Mouse (Mus musculus) kidney, embryonic 15.5 days (tissue): ENCODE measurements around the gene Vill. TPM values are rescaled to one million over a fixed set of nuclear protein-coding genes. Genes with fewer than 3 reads are reported as not detected.

Experiments used
- ATAC-seq: fragments of 200-750 bp; cut with Nextera tagmentation; replicated peaks from 2 replicates; pipeline ENCODE4 v1.8.0; 2017; ENCODE audit warnings: moderate TSS enrichment; ENCODE audit not compliant: low FRiP score
- H3K27ac ChIP-seq: fragments of 300-500 bp; sonication (generic); 2 replicates; pipeline ENCODE4 v1.5.1; 2015; ENCODE audit warnings: mild to moderate bottlenecking, inconsistent platforms
- H3K27me3 ChIP-seq: fragments of 300-500 bp; sonication (generic); 2 replicates; pipeline ENCODE4 v1.6.1; 2015; ENCODE audit warnings: inconsistent platforms
- H3K36me3 ChIP-seq: fragments of 300-500 bp; sonication (generic); 2 replicates; pipeline ENCODE4 v1.6.1; 2015; ENCODE audit warnings: inconsistent platforms
- H3K4me1 ChIP-seq: fragments of 300-500 bp; sonication (generic); 2 replicates; pipeline ENCODE4 v1.6.1; 2015; ENCODE audit warnings: inconsistent platforms
- H3K4me2 ChIP-seq: fragments of 300-500 bp; sonication (generic); 2 replicates; pipeline ENCODE4 v1.6.1; 2015; ENCODE audit warnings: moderate library complexity, mild to moderate bottlenecking, inconsistent platforms
- H3K4me3 ChIP-seq: fragments of 300-500 bp; sonication (generic); replicated peaks from 2 replicates; pipeline ENCODE4 v1.5.1; 2015; ENCODE audit warnings: mild to moderate bottlenecking, inconsistent platforms
- H3K9ac ChIP-seq: fragments of 300-500 bp; sonication (generic); 2 replicates; pipeline ENCODE4 v1.6.1; 2015; ENCODE audit warnings: mild to moderate bottlenecking, inconsistent platforms
- H3K9me3 ChIP-seq: fragments of 300-500 bp; sonication (generic); replicated peaks from 2 replicates; pipeline ENCODE4 v1.6.1; 2016; ENCODE audit warnings: inconsistent platforms
- WGBS: fragments of 180-500 bp; shearing (Covaris S2); methylation state at CpG from one replicate; pipeline ENCODE4 v1.1.7; 2015; ENCODE audit warnings: mixed read lengths; 5-methylcytosine and 5-hydroxymethylcytosine counted together
- polyA plus RNA-seq: library from polyadenylated mRNA; unstranded; fragments of >200 nt; fragmentation: Nextera tagmentation; extraction: Ambion mirVana; gene quantifications from 2 replicates; pipeline ENCODE4 v1.2.1, GENCODE M21; 2015

The Vill gene
- polyA plus RNA-seq, 1 experiment from 2014 or later: 46.2 TPM

- Histone ChIP-seq H3K4me1 (peaks cover 65% of the 10 kb centered on the region), H3K4me3 (no peak overlapping the region), H3K4me2 (no peak overlapping the region), H3K27ac (0 out of 2 replicates have a peak overlapping the region, but pooled peaks have one; percentile 20), H3K9me3 (no peaks in the 10 kb centered on the region), H3K36me3 (peaks cover 43% of the 10 kb centered on the region), H3K9ac (no peak overlapping the region), H3K27me3 (no peaks in the 10 kb centered on the region)
- WGBS: 94% methylated on average over 7 of the region's 7 CpGs
- no peak for ATAC-seq
Observed at GRCm38 (mm10) chr9:119027337-119027736, 25.2 kb upstream of the Vill start.

- H3K9ac ChIP-seq: no peak overlapping the region
- H3K9me3 ChIP-seq: no peaks in the 10 kb centered on the region
- H3K4me3 ChIP-seq: no peak overlapping the region
- no peak for ATAC-seq
- H3K27me3 ChIP-seq: no peaks in the 10 kb centered on the region
- peaks cover 69% of the 10 kb centered on the region for H3K4me1 ChIP-seq
- H3K4me2 ChIP-seq: no peak overlapping the region
- WGBS: 91% methylated on average over 27 of the region's 27 CpGs
- peaks cover 45% of the 10 kb centered on the region for H3K36me3 ChIP-seq
- H3K27ac ChIP-seq: no peak overlapping the region
Observed at GRCm38 (mm10) chr9:119028226-119029195, 24.1 kb upstream of the Vill start.

- Histone ChIP-seq H3K27ac (no peak overlapping the region), H3K4me3 (no peak overlapping the region), H3K9ac (no peak overlapping the region), H3K4me1 (peaks cover 71% of the 10 kb centered on the region), H3K9me3 (no peaks in the 10 kb centered on the region), H3K4me2 (no peak overlapping the region), H3K36me3 (peaks cover 56% of the 10 kb centered on the region), H3K27me3 (no peaks in the 10 kb centered on the region)
- ATAC-seq: no peak
- WGBS: 60% methylated on average over 7 of the region's 7 CpGs
Observed at GRCm38 (mm10) chr9:119029568-119029967, 23.0 kb upstream of the Vill start.

- H3K27ac ChIP-seq: 0 out of 2 replicates have a peak overlapping the region, but pooled peaks have one; percentile 4
- H3K9ac ChIP-seq: no peak overlapping the region
- ATAC-seq: no peak
- no peaks in the 10 kb centered on the region for H3K27me3 ChIP-seq
- peaks cover 70% of the 10 kb centered on the region for H3K36me3 ChIP-seq
- peaks cover 70% of the 10 kb centered on the region for H3K4me1 ChIP-seq
- H3K4me3 ChIP-seq: no peak overlapping the region
- H3K4me2 ChIP-seq: no peak overlapping the region
- 82% methylated on average over 4 of the region's 4 CpGs for WGBS
- H3K9me3 ChIP-seq: no peaks in the 10 kb centered on the region
Observed at GRCm38 (mm10) chr9:119031038-119031437, 21.5 kb upstream of the Vill start.

GRCm38 (mm10) chr9:119031772-119032171 lies 20.8 kb upstream of the Vill start:
- Histone ChIP-seq H3K4me2 (no peak overlapping the region), H3K9me3 (no peaks in the 10 kb centered on the region), H3K9ac (no peak overlapping the region), H3K4me1 (peaks cover 71% of the 10 kb centered on the region), H3K27me3 (no peaks in the 10 kb centered on the region), H3K36me3 (peaks cover 73% of the 10 kb centered on the region), H3K27ac (0 out of 2 replicates have a peak overlapping the region, but pooled peaks have one; percentile 4), H3K4me3 (no peak overlapping the region)
- 74% methylated on average over 14 of the region's 14 CpGs for WGBS
- ATAC-seq: no peak

GRCm38 (mm10) chr9:119032538-119032937 lies 20.0 kb upstream of the Vill start:
- WGBS: 64% methylated on average over 9 of the region's 9 CpGs

GRCm38 (mm10) chr9:119033111-119033921 lies 19.3 kb upstream of the Vill start:
- Histone ChIP-seq H3K4me3 (no peak overlapping the region), H3K27ac (peak overlapping the region; percentile 64; the same call in 1 of the 2 replicates), H3K4me1 (peaks cover 66% of the 10 kb centered on the region), H3K36me3 (peaks cover 71% of the 10 kb centered on the region), H3K9me3 (no peaks in the 10 kb centered on the region), H3K4me2 (no peak overlapping the region), H3K9ac (no peak overlapping the region), H3K27me3 (no peaks in the 10 kb centered on the region)
- 61% methylated on average over 19 of the region's 19 CpGs for WGBS
- peak; percentile 57 for ATAC-seq

More at GRCm38 (mm10) chr9:119032538-119032937, 20.0 kb upstream of the Vill start:
- Histone ChIP-seq H3K4me3 (no peak overlapping the region), H3K4me2 (no peak overlapping the region), H3K27ac (peak overlapping the region; percentile 64), H3K9me3 (no peaks in the 10 kb centered on the region), H3K4me1 (peaks cover 70% of the 10 kb centered on the region), H3K36me3 (peaks cover 70% of the 10 kb centered on the region), H3K27me3 (no peaks in the 10 kb centered on the region), H3K9ac (no peak overlapping the region)
- ATAC-seq: no peak

- peaks cover 63% of the 10 kb centered on the region for H3K4me1 ChIP-seq
- no peaks in the 10 kb centered on the region for H3K9me3 ChIP-seq
- ATAC-seq: no peak
- peak overlapping the region; percentile 64 for H3K27ac ChIP-seq
- no peak overlapping the region for H3K9ac ChIP-seq
- no peak overlapping the region for H3K4me3 ChIP-seq
- H3K36me3 ChIP-seq: peaks cover 75% of the 10 kb centered on the region
- H3K4me2 ChIP-seq: no peak overlapping the region
- 71% methylated on average over 8 of the region's 8 CpGs for WGBS
- H3K27me3 ChIP-seq: no peaks in the 10 kb centered on the region
Observed at GRCm38 (mm10) chr9:119034069-119034468, 18.5 kb upstream of the Vill start.

- no peak for ATAC-seq
- Histone ChIP-seq H3K9ac (no peak overlapping the region), H3K27me3 (no peaks in the 10 kb centered on the region), H3K4me2 (no peak overlapping the region), H3K9me3 (no peaks in the 10 kb centered on the region), H3K36me3 (peaks cover 83% of the 10 kb centered on the region), H3K27ac (no peak overlapping the region), H3K4me3 (no peak overlapping the region), H3K4me1 (peaks cover 60% of the 10 kb centered on the region)
- WGBS: 71% methylated on average over 29 of the region's 29 CpGs
Observed at GRCm38 (mm10) chr9:119034676-119035665, 17.6 kb upstream of the Vill start.

GRCm38 (mm10) chr9:119035836-119036235 lies 16.7 kb upstream of the Vill start:
- Histone ChIP-seq H3K27ac (peak overlapping the region; percentile 58), H3K36me3 (peaks cover 82% of the 10 kb centered on the region), H3K4me2 (no peak overlapping the region), H3K4me3 (no peak overlapping the region), H3K9me3 (no peaks in the 10 kb centered on the region), H3K4me1 (peaks cover 60% of the 10 kb centered on the region), H3K27me3 (no peaks in the 10 kb centered on the region), H3K9ac (no peak overlapping the region)
- WGBS: 55% methylated on average over 7 of the region's 7 CpGs
- ATAC-seq: no peak

GRCm38 (mm10) chr9:119037076-119037730 lies 15.4 kb upstream of the Vill start:
- Histone ChIP-seq H3K4me2 (no peak overlapping the region), H3K27ac (no peak overlapping the region), H3K4me1 (peaks cover 49% of the 10 kb centered on the region), H3K4me3 (no peak overlapping the region), H3K36me3 (peaks cover 86% of the 10 kb centered on the region), H3K27me3 (no peaks in the 10 kb centered on the region), H3K9ac (no peak overlapping the region), H3K9me3 (no peaks in the 10 kb centered on the region)
- no peak for ATAC-seq
- 70% methylated on average over 15 of the region's 15 CpGs for WGBS
